Mouse (Mus musculus): ENCODE results near the gene Crtam.

- TF ChIP-seq POLR2A (IDR thresholded peaks at IDR 0.05; ENCODE audit: low read depth, low read length) = no peak
- TF ChIP-seq CTCF (conservative IDR thresholded peaks at IDR 0.05; ENCODE audit: insufficient read depth, insufficient read length, low read depth, low read length) = no peak
Observed at GRCm38 (mm10) chr9:40997116-40997779, 7.2 kb downstream of the Crtam start.
